Mouse (Mus musculus): Measurements from ENCODE around the gene Nsg1. TPM values are rescaled to one million over a fixed set of nuclear protein-coding genes. Genes with fewer than 3 reads are reported as not detected.

The Nsg1 gene
- polyA plus RNA-seq, 2 experiments = 0.71 to 1.5 TPM

- H3K9me3 ChIP-seq (ENCODE audit: control insufficient read depth, low read length) = no peaks in the 10 kb centered on the region
- DNase-seq (ENCODE audit: low read depth in 3 of 3, low spot score in 3 of 3) = no peak
- no peak for TF ChIP-seq EP300 (IDR thresholded peaks at IDR 0.05; ENCODE audit: low read depth)
- no peak for TF ChIP-seq CTCF (IDR thresholded peaks at IDR 0.05; ENCODE audit: low read depth)
- H3K4me2 ChIP-seq (ENCODE audit: low read depth) = no peak overlapping the region
- no peaks in the 10 kb centered on the region for H3K4me1 ChIP-seq (replicated peaks; ENCODE audit: control insufficient read depth in 2 of 2, insufficient read depth in 2 of 2, low read length in 1 of 2)
- no peaks in the 10 kb centered on the region for H3K36me3 ChIP-seq (replicated peaks; ENCODE audit: control insufficient read depth, insufficient read depth, low read depth)
- H3K27ac ChIP-seq = no peak overlapping the region
- no peak overlapping the region for H3K4me3 ChIP-seq (ENCODE audit: insufficient read depth in 1 of 2, low read depth in 2 of 2, low read length in 2 of 2)
- no peak overlapping the region for H3K9ac ChIP-seq (replicated peaks)
- no peak for ATAC-seq (ENCODE audit: insufficient read depth)
- 56% methylated on average over 5 of the region's 5 CpGs for WGBS (ENCODE audit: insufficient replicate concordance)
- no peaks in the 10 kb centered on the region for H3K27me3 ChIP-seq (ENCODE audit: control insufficient read depth, insufficient read depth, low read length)
Observed at GRCm38 (mm10) chr5:38196821-38197481, 37.2 kb upstream of the Nsg1 start.

- H3K9me3 ChIP-seq (ENCODE audit: control insufficient read depth, low read length) = no peaks in the 10 kb centered on the region
- H3K9ac ChIP-seq (replicated peaks) = no peak overlapping the region
- no peak for DNase-seq (ENCODE audit: low read depth in 3 of 3, low spot score in 3 of 3)
- no peak overlapping the region for H3K4me3 ChIP-seq (ENCODE audit: insufficient read depth in 1 of 2, low read depth in 2 of 2, low read length in 2 of 2)
- no peak for ATAC-seq (ENCODE audit: insufficient read depth)
- H3K36me3 ChIP-seq (replicated peaks; ENCODE audit: control insufficient read depth, insufficient read depth, low read depth) = no peaks in the 10 kb centered on the region
- no peaks in the 10 kb centered on the region for H3K4me1 ChIP-seq (replicated peaks; ENCODE audit: control insufficient read depth in 2 of 2, insufficient read depth in 2 of 2, low read length in 1 of 2)
- H3K27ac ChIP-seq = no peak overlapping the region
- no peaks in the 10 kb centered on the region for H3K27me3 ChIP-seq (ENCODE audit: control insufficient read depth, insufficient read depth, low read length)
- H3K4me2 ChIP-seq (ENCODE audit: low read depth) = no peak overlapping the region
- no peak for TF ChIP-seq CTCF (IDR thresholded peaks at IDR 0.05; ENCODE audit: low read depth)
- TF ChIP-seq EP300 (IDR thresholded peaks at IDR 0.05; ENCODE audit: low read depth) = no peak
Observed at GRCm38 (mm10) chr5:38195941-38196340, 36.2 kb upstream of the Nsg1 start.

- Histone ChIP-seq H3K36me3 (replicated peaks; ENCODE audit: control insufficient read depth, insufficient read depth, low read depth) (no peaks in the 10 kb centered on the region), H3K4me2 (ENCODE audit: low read depth) (no peak overlapping the region), H3K4me1 (replicated peaks; ENCODE audit: control insufficient read depth in 2 of 2, insufficient read depth in 2 of 2, low read length in 1 of 2) (no peaks in the 10 kb centered on the region), H3K27ac (no peak overlapping the region), H3K27me3 (ENCODE audit: control insufficient read depth, insufficient read depth, low read length) (no peaks in the 10 kb centered on the region), H3K9ac (replicated peaks) (no peak overlapping the region), H3K9me3 (ENCODE audit: control insufficient read depth, low read length) (no peaks in the 10 kb centered on the region), H3K4me3 (ENCODE audit: insufficient read depth in 1 of 2, low read depth in 2 of 2, low read length in 2 of 2) (no peak overlapping the region)
- DNase-seq (ENCODE audit: low read depth in 3 of 3, low spot score in 3 of 3) (no peak), ATAC-seq (ENCODE audit: insufficient read depth) (no peak)
- WGBS (ENCODE audit: insufficient replicate concordance) = 30% methylated on average over 2 of the region's 2 CpGs
- TF ChIP-seq CTCF (IDR thresholded peaks at IDR 0.05; ENCODE audit: low read depth) (no peak), EP300 (IDR thresholded peaks at IDR 0.05; ENCODE audit: low read depth) (no peak)
Observed at GRCm38 (mm10) chr5:38194946-38195345, 35.2 kb upstream of the Nsg1 start.

GRCm38 (mm10) chr5:38190907-38191306, 31.2 kb upstream of the Nsg1 start:
- no peak overlapping the region for H3K27ac ChIP-seq
- no peak overlapping the region for H3K9ac ChIP-seq (replicated peaks)
- no peaks in the 10 kb centered on the region for H3K36me3 ChIP-seq (replicated peaks; ENCODE audit: control insufficient read depth, insufficient read depth, low read depth)
- no peak overlapping the region for H3K4me2 ChIP-seq (ENCODE audit: low read depth)
- DNase-seq (ENCODE audit: low read depth in 3 of 3, low spot score in 3 of 3) = no peak
- no peak for ATAC-seq (ENCODE audit: insufficient read depth)
- no peak for TF ChIP-seq CTCF (IDR thresholded peaks at IDR 0.05; ENCODE audit: low read depth)
- no peak for TF ChIP-seq EP300 (IDR thresholded peaks at IDR 0.05; ENCODE audit: low read depth)
- no peaks in the 10 kb centered on the region for H3K27me3 ChIP-seq (ENCODE audit: control insufficient read depth, insufficient read depth, low read length)
- no peaks in the 10 kb centered on the region for H3K9me3 ChIP-seq (ENCODE audit: control insufficient read depth, low read length)
- H3K4me3 ChIP-seq (ENCODE audit: insufficient read depth in 1 of 2, low read depth in 2 of 2, low read length in 2 of 2) = no peak overlapping the region
- WGBS (ENCODE audit: insufficient replicate concordance) = 67% methylated on average over 3 of the region's 3 CpGs
- H3K4me1 ChIP-seq (replicated peaks; ENCODE audit: control insufficient read depth in 2 of 2, insufficient read depth in 2 of 2, low read length in 1 of 2) = no peaks in the 10 kb centered on the region

GRCm38 (mm10) chr5:38187006-38187405, 27.3 kb upstream of the Nsg1 start:
- H3K4me2 ChIP-seq (ENCODE audit: low read depth) = no peak overlapping the region
- TF ChIP-seq CTCF (IDR thresholded peaks at IDR 0.05; ENCODE audit: low read depth) = no peak
- no peak for TF ChIP-seq EP300 (IDR thresholded peaks at IDR 0.05; ENCODE audit: low read depth)
- 54% methylated on average over 2 of the region's 2 CpGs for WGBS (ENCODE audit: insufficient replicate concordance)
- H3K4me1 ChIP-seq (replicated peaks; ENCODE audit: control insufficient read depth in 2 of 2, insufficient read depth in 2 of 2, low read length in 1 of 2) = no peaks in the 10 kb centered on the region
- no peak for ATAC-seq (ENCODE audit: insufficient read depth)
- DNase-seq (ENCODE audit: low read depth in 3 of 3, low spot score in 3 of 3) = no peak
- H3K9me3 ChIP-seq (ENCODE audit: control insufficient read depth, low read length) = no peaks in the 10 kb centered on the region
- H3K27me3 ChIP-seq (ENCODE audit: control insufficient read depth, insufficient read depth, low read length) = no peaks in the 10 kb centered on the region
- no peaks in the 10 kb centered on the region for H3K36me3 ChIP-seq (replicated peaks; ENCODE audit: control insufficient read depth, insufficient read depth, low read depth)
- no peak overlapping the region for H3K9ac ChIP-seq (replicated peaks)
- no peak overlapping the region for H3K27ac ChIP-seq
- H3K4me3 ChIP-seq (ENCODE audit: insufficient read depth in 1 of 2, low read depth in 2 of 2, low read length in 2 of 2) = no peak overlapping the region

Data from liver, embryonic 14.5 days (tissue).